Mouse (Mus musculus) heart, postnatal 25 days (tissue): Measurements from ENCODE around the gene Auts2. TPM values are rescaled to one million over a fixed set of nuclear protein-coding genes. Genes with fewer than 3 reads are reported as not detected.

Source experiments
- DNase-seq: peaks from one replicate; pipeline ENCODE4 v3.0.0; 2022; ENCODE audit warnings: low spot score
- intact Hi-C: fragments of 180-260 bp; cut with DNase I; formaldehyde crosslinking; loops from one replicate; pipeline ENCODE4 v1.15.1; 2025
- total RNA-seq, 2 experiments: library from RNA; stranded (reverse); gene quantifications; 2 replicates each; pipeline ENCODE4 v1.2.3; 2021

Gene Auts2
- total RNA-seq, 2 experiments from 2014 or later = 33.6 to 43.8 TPM

DNA sequence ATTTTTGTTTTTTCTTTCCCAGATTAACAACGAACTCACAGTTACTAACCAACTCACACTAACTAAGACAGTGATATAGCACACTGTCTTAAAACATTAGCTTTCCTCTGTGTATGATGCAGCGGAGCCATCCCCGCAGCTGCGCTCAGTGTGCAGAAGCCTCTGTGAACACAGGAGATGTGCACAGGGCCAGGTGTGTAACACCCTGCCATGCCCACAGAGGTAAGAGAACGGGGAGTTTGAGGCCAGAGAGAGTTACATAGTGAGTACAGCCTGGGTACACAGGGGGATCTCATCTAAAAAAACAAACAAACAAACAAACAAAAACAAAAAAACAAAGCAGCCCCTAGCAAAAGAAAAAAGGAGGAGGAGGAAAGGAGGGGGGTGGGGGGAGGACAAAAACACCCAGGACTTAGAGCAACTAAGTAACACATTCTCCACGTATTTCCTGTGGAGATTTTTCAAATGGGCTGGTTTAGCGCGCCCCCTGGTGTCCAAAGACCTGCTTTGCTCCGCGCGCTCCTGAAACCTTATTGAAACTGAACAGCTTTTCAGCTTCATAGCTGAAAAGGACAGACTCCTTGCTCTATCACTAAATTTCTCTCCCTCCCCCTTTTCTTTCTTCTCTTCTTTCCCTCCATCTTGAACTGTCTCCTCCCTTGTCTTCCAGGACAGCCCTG, 1115.3 kb downstream of the Auts2 start:
- DNase-seq = no peak
- intact Hi-C loops = loop anchor here (1.0 to 10.0 kb wide), 7 partner anchors 123 to 1156 kb away; partner anchors contain the start of gene Galnt17

DNA sequence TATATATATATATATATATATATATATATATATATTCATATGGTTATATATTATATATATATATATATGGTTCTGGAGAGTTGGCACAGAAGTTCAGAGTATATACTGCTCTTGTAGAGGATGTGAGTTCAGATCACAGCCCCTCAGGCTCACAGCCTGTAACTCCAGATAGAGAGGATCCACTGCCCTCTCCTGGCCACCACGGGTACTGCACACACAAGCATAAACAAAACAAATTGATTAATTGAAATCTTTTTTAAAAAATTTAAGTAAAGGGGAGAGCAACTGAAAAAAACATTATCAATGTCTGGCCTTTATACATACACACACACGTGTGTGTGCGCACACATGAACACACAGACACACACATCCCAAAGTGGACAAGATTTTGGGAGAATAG, 1120.4 kb downstream of the Auts2 start:
- intact Hi-C loops = loop anchor here (10.0 kb wide), 1 partner anchor 118 kb away; the partner anchor contains the start of gene Galnt17
- no peak for DNase-seq

DNA sequence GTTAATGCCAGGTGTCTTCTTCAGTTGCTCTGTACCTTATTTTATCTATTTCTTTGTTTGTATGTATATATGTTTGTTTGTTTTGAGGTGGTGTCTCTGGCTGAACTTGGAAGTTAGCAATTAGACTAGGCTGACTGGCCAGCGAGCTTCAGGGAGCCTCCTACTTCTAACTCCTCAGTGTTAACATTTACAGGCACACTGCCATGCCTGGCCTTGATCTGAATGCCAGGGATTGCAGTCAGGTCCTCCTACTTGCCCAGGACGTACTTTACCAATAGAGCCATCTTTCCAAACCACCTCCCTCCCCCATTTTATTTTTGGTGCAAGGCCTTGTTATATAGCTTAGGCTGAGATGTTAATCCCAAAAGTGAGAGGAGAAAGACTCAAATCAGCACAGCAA, 1122.7 kb downstream of the Auts2 start:
- intact Hi-C loops = loop anchor here (10.0 kb wide), 1 partner anchor 116 kb away; the partner anchor contains the start of gene Galnt17
- no peak for DNase-seq

DNA sequence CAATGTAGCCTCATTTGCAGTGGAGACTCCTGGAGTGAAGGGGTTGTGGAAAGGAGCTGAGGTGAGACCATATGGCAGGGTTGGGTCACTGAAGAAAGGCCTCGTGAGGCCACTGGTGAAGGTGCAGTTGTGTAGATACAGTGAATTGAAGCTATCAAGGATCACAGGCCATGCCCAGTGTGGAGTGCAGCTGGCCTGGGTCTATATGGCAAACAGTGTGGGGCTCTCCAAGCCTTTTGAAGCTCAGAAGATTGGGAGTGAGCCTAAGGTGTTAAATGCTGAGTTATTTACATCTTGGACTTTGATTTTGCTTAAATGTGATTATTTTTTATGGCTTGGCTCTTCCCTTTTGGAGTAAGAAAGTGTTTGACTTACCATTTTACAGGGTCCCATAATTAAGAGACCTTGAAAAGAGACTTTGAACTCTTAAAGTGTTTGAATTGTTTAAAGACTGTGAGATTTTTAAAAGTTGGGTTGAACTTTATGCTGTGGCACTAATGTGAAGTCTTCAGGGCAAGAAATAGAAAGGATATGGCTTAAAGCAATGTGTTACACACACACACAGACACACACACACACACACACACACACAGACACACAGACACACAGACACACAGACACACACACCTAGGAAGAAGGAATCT, 1127.1 kb downstream of the Auts2 start:
- DNase-seq = no peak
- intact Hi-C loops = no loop called here

DNA sequence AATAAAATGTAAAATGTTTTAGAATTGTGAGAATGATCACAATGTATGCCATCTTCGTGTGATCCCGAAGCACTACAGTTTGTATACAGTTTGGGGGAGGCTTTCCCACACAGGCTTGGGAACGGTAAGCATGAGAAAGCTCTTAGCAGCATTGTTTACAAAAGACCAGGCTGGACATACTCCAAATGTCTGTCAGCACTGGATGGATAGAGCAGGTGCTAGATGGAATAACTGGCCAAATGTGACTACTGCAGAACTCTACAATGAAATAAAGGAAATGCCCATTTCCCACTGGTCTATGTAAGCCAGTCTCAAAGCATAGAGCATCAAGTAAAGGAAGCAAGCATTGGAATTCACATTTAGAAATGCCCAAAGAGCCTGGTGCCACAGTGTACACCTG, 1144.9 kb downstream of the Auts2 start:
- DNase-seq = no peak
- intact Hi-C loops = no loop called here

DNA sequence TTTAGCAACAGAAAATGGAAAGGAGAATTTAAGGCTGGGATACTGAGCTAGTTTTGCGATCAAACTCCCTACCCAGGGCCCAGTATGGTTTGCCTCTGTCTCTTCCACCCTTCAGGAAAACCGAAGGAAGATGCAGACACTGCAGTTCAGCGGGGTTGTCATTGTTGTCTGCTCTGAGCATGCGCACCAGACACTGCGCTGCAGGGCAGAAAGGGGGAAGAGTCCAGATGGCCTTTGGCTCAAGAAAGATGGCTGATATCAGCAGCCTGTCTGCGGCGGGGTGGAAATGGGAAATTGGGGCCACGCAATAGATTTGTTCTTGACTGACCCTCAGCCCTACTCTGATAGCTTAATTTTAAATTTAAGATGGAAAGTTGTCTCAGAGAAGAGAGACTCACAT, 1147.4 kb downstream of the Auts2 start:
- intact Hi-C loops = no loop called here
- DNase-seq = no peak
